Mouse (Mus musculus): ENCODE results near the gene Bicd1.

DNA sequence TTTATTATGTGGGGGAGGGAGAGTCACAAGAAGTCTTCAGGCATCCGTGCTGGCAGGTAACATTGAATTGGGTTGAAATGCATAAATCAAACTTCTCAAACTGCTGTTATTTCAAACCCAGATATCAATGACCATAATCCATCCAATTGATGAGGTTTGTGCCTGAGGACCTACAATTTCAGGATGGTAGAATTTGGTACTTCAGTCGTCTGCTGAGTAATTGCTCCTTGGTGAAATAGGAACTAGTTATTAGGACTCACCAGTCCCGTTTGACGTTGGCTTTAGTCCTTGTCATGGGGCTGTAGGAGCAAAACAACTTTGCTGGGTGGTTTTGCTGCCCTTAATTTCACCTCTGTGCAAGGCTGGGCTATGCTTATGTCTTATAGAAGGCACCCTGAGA is 1.2 kb downstream of the Bicd1 start:
- TF ChIP-seq CTCF (IDR thresholded peaks at IDR 0.05; ENCODE audit: low read depth, low read length), result no peak
- no peak for TF ChIP-seq TAL1 (conservative IDR thresholded peaks at IDR 0.05; ENCODE audit: low read depth, low read length)

All from G1E (cell line).